Mouse (Mus musculus) limb, embryonic 14.5 days (tissue): Measurements from ENCODE around the gene Tnnc1. TPM values are rescaled to one million over a fixed set of nuclear protein-coding genes. Genes with fewer than 3 reads are reported as not detected.

Experiments used
- ATAC-seq: fragments of 200-750 bp; cut with Nextera tagmentation; 2 replicates; pipeline ENCODE4 v1.8.0; 2017; ENCODE audit warnings: low read depth, moderate number of reproducible peaks, moderate TSS enrichment; ENCODE audit not compliant: low FRiP score
- DNase-seq: peaks from one replicate; pipeline ENCODE4 v3.0.0-alpha.2; 2015; ENCODE audit warnings: low spot score
- H3K27ac ChIP-seq: fragments of 300-500 bp; sonication (generic); replicated peaks from 2 replicates; pipeline ENCODE4 v1.5.1; 2014; ENCODE audit warnings: low read depth, mild to moderate bottlenecking, low read length, moderate library complexity, mixed read lengths
- H3K27me3 ChIP-seq: fragments of 300-500 bp; sonication (generic); 2 replicates; pipeline ENCODE4 v1.6.1; 2014; ENCODE audit warnings: low read length, mixed read lengths; ENCODE audit not compliant: control insufficient read depth, insufficient read depth
- H3K36me3 ChIP-seq: fragments of 300-500 bp; sonication (generic); 2 replicates; pipeline ENCODE4 v1.6.1; 2014; ENCODE audit warnings: mild to moderate bottlenecking, low read length, moderate library complexity, mixed read lengths; ENCODE audit not compliant: control insufficient read depth, insufficient read depth
- H3K4me1 ChIP-seq: fragments of 300-500 bp; sonication (generic); 2 replicates; pipeline ENCODE4 v1.6.1; 2014; ENCODE audit warnings: antibody characterized with exemption, low read length, mixed read lengths; ENCODE audit not compliant: control insufficient read depth, insufficient read depth
- H3K4me2 ChIP-seq: fragments of 300-500 bp; sonication (generic); replicated peaks from 2 replicates; pipeline ENCODE4 v1.6.1; 2014; ENCODE audit warnings: low read depth, mild to moderate bottlenecking, low read length, moderate library complexity; ENCODE audit not compliant: severe bottlenecking
- H3K4me3 ChIP-seq: fragments of 300-500 bp; sonication (generic); replicated peaks from 2 replicates; pipeline ENCODE4 v1.5.1; 2014; ENCODE audit warnings: low read length
- H3K9ac ChIP-seq: fragments of 300-500 bp; sonication (generic); 2 replicates; pipeline ENCODE4 v1.6.1; 2014; ENCODE audit warnings: mild to moderate bottlenecking, low read depth, low read length, moderate library complexity; ENCODE audit not compliant: severe bottlenecking
- H3K9me3 ChIP-seq: fragments of 300-500 bp; sonication (generic); 2 replicates; pipeline ENCODE4 v1.6.1; 2016; ENCODE audit warnings: low read length; ENCODE audit not compliant: control insufficient read depth
- POLR2A ChIP-seq: fragments of 200-500 bp; IDR thresholded peaks from 2 replicates; pipeline ENCODE4 v1.8.0; 2012; ENCODE audit warnings: inconsistent platforms, mild to moderate bottlenecking, moderate library complexity, borderline replicate concordance; ENCODE audit not compliant: insufficient read depth, insufficient read length; ENCODE audit errors: extremely low read depth
- WGBS: fragments of 180-500 bp; shearing (Covaris S2); extraction: QIAGEN DNeasy Blood & Tissue Kit; methylation state at CpG from one replicate; pipeline ENCODE4 v1.1.7; 2014; 5-methylcytosine and 5-hydroxymethylcytosine counted together
- polyA plus RNA-seq, 2 experiments: library from polyadenylated mRNA; depleted of rRNA in 1 of 2; stranded (reverse) in 1 of 2; unstranded in 1 of 2; fragments of >200 nt; fragmentation: Nextera tagmentation in 1 of 2; extraction: Ambion mirVana in 1 of 2; gene quantifications; 2 replicates each; pipeline versions ENCODE4 v1.2.1 to v1.2.3; 2012 to 2014

The Tnnc1 gene
- polyA plus RNA-seq, 2 experiments, result 458 to 483 TPM

DNA sequence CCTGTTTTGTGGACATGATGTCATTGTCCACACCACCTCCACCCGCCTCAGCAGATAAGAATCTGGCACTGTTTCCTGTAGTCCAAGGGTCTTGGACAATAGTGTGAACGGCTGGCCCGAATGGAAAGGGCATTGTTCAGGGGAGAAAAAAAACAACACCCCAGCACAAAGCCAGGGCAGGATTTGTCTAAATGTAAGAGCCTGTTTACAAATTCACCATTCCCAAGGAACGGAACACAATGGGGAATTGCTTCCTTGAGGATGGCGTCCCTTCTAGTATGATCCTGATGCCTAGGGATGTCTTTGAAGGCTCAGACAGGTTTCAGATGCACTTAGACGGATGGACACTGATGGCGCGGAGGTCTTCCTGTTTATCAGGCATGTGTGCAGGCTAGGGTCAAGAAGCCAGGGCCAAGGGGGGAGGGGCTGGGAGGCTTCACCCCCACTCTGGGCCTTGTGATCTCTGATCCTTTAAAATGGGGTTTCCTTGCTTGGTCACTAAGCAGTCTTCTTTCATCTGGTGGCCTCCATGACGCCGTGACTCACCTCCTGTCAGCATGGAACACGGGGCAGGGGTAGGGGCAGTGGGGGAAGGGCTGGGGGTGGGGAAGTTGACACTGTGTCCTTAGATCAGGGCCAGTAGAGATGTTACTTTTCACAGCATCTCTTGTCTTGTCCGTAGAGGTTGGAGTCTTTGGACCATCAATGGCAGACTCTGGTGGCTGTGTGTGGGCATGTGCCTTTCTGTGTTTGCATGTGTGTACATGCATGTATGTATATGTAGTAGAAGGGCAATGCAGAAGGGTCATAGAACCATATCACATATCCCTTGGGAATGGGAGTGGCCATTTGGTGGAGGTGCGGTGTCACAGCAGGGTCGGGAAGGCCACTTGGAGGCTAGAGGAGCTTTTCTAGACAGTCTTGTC lies 25.2 kb downstream of the Tnnc1 start:
- Histone ChIP-seq H3K9me3 (no peaks in the 10 kb centered on the region), H3K9ac (no peak overlapping the region), H3K4me3 (no peak overlapping the region), H3K27me3 (no peaks in the 10 kb centered on the region), H3K4me1 (peaks cover 3% of the 10 kb centered on the region; the same call in 1 of the 2 replicates), H3K36me3 (no peaks in the 10 kb centered on the region), H3K4me2 (no peak overlapping the region), H3K27ac (no peak overlapping the region)
- ATAC-seq (no peak; the same call in 1 of the 2 replicates), DNase-seq (no peak)
- TF ChIP-seq POLR2A, result no peak
- WGBS, result 82% methylated on average over 14 of the region's 14 CpGs

DNA sequence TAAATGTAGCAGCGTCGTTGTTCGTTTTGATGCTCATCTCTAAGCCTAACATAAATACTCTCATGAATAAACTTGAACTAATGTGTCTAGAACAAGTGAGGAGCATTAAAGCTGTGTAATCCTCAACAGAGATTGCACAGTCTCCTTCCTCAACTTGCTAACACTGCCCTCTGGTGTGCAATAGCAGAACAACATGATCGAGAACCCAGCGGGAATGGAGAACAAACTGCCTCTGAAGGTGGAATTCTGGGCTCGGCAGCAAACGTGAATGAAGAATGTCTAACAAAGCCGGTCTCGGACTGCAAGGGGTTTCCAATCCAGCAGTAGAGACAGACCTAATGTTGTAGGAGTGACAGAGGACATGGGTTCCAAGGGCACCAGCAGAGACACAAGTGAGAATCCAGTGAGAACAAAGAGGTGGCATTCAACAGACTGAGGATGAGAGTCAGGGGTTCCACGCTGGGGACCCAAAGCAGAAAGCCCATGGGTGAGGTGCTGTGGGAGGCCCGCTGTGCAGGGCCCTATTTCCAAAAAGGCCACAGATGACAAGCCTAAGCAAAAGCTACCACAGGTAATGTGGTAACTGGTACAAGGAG lies 26.0 kb downstream of the Tnnc1 start:
- DNase-seq, result peak; percentile 78
- peak; percentile 32 for ATAC-seq
- H3K4me2 ChIP-seq, result no peak overlapping the region
- 20% methylated on average over 11 of the region's 11 CpGs for WGBS
- no peak overlapping the region for H3K4me3 ChIP-seq
- no peaks in the 10 kb centered on the region for H3K9me3 ChIP-seq
- H3K4me1 ChIP-seq, result peaks cover 3% of the 10 kb centered on the region; the same call in 1 of the 2 replicates
- H3K9ac ChIP-seq, result no peak overlapping the region
- TF ChIP-seq POLR2A, result no peak
- no peak overlapping the region for H3K27ac ChIP-seq
- no peaks in the 10 kb centered on the region for H3K27me3 ChIP-seq
- H3K36me3 ChIP-seq, result 0 out of 2 replicates have a peak, but pooled peaks cover 5% of the 10 kb centered on the region

DNA sequence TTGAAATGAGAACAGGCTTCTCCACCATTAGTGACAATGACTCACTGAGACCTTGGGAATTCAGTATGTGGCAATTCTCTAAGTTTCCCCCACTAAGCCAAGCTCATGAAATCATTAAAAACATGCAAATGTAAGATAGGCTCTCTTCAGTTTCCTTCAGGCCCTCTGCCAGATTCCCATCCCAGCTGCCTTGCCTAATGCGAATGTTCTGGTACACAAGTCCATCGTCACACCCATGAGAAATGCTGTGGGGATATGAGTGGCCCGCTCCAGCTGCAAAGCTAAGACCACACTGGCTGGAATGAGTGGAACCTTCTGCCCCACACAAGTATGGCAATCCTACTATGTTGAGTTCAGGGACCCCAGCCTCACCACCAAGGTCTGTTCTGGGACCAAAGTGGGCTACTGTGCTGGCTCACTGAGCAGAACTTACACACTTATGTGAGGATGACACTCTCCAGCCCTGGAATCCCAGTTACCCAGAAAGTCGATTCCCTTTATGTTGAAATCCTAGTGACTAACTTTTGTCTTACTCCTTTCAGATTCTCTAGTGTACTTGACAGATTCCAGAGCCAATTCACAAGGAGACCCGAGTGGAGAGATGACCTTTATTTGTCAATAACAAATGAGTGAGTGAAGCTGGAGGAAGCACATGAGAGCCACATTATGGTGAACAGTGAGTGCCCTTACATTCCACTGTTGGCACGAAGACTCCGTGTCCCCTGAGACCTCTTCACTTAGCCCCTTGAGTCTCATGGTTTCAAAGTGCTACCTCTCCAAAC lies 29.2 kb downstream of the Tnnc1 start:
- Histone ChIP-seq H3K4me3 (no peak overlapping the region), H3K27me3 (no peaks in the 10 kb centered on the region), H3K4me1 (no peaks in the 10 kb centered on the region), H3K9ac (no peak overlapping the region), H3K36me3 (0 out of 2 replicates have a peak, but pooled peaks cover 8% of the 10 kb centered on the region), H3K9me3 (no peaks in the 10 kb centered on the region), H3K27ac (no peak overlapping the region), H3K4me2 (no peak overlapping the region)
- no peak for ATAC-seq
- no peak for TF ChIP-seq POLR2A
- no peak for DNase-seq
- WGBS, result 80% methylated on average over 7 of the region's 7 CpGs

DNA sequence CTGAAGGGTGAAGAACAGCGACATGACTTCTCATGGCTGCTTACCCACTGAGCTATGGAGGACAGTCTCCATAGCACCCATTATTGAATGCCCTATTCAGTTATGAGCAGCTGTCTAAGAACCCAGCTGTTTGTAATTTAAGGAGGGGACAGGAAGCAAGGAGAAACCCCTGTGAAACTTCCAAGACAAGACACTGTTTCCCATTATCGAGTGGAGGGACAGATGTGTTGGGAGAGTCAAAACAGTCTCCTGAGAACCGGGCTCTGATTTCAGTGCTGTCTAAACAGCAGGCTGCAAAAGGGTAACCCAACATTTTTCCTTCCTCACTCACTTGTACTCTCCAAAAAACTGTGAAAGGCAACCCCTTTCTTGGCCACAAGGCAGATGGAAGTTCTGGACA lies 32.4 kb downstream of the Tnnc1 start:
- Histone ChIP-seq H3K4me1 (no peaks in the 10 kb centered on the region), H3K9ac (no peak overlapping the region), H3K36me3 (0 out of 2 replicates have a peak, but pooled peaks cover 8% of the 10 kb centered on the region), H3K4me3 (no peak overlapping the region), H3K27me3 (no peaks in the 10 kb centered on the region), H3K4me2 (no peak overlapping the region), H3K27ac (no peak overlapping the region), H3K9me3 (no peaks in the 10 kb centered on the region)
- no peak for TF ChIP-seq POLR2A
- ATAC-seq (peak; percentile 83), DNase-seq (peak; percentile 12)
- WGBS, result 42% methylated on average over 3 of the region's 3 CpGs

DNA sequence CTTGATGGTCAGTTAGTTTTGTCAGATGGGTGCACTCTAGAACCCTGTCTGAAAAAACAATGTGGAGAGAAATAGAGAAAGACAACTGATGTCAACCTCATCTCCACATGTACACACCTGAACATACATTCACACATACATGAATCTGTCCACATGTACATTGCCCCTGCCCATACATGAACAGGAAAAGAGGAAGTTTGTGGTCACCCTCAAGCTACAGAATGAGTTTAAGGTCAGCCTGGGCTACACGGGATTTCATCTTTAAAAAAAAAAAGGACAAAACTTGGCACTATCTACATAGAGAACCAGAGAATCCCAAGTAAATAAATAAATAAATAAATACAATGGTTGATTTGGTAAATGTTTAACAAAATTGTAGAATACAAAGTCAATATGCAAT lies 36.7 kb downstream of the Tnnc1 start:
- no peak for ATAC-seq
- no peak for TF ChIP-seq POLR2A

More for the DNA sequence above, 36.7 kb downstream of the Tnnc1 start:
- no peak overlapping the region for H3K4me2 ChIP-seq
- no peaks in the 10 kb centered on the region for H3K36me3 ChIP-seq
- no peaks in the 10 kb centered on the region for H3K27me3 ChIP-seq
- no peak overlapping the region for H3K9ac ChIP-seq
- H3K4me3 ChIP-seq, result no peak overlapping the region
- WGBS, result 77% methylated on average over 1 of the region's 1 CpGs
- DNase-seq, result no peak
- no peak overlapping the region for H3K27ac ChIP-seq
- H3K4me1 ChIP-seq, result no peaks in the 10 kb centered on the region
- H3K9me3 ChIP-seq, result no peaks in the 10 kb centered on the region
